Mouse (Mus musculus) heart, embryonic 14.5 days (tissue): ENCODE results near the gene Olfr455. TPM values are rescaled to one million over a fixed set of nuclear protein-coding genes. Genes with fewer than 3 reads are reported as not detected.

Experiments
- ATAC-seq: fragments of 200-750 bp; cut with Nextera tagmentation; 2 replicates; pipeline ENCODE4 v1.8.0; 2017; ENCODE audit warnings: low read depth, moderate TSS enrichment; ENCODE audit not compliant: insufficient number of reproducible peaks, insufficient read depth, low FRiP score
- H3K27ac ChIP-seq, 2 experiments: fragments of 200-500 bp in 1 of 2; fragments of 300-500 bp in 1 of 2; sonication (generic) in 1 of 2; replicated peaks in 1 of 2; 2 replicates each; pipeline ENCODE4 v1.5.1; 2012 to 2014; ENCODE audit warnings: low read depth in 2 of 2, low read length in 2 of 2, control low read depth in 1 of 2, mild to moderate bottlenecking in 1 of 2, mixed read lengths in 1 of 2; ENCODE audit not compliant: control insufficient read depth in 1 of 2, insufficient read depth in 1 of 2
- H3K27me3 ChIP-seq: fragments of 300-500 bp; sonication (generic); 2 replicates; pipeline ENCODE4 v1.6.1; 2014; ENCODE audit warnings: mild to moderate bottlenecking, low read length, control low read depth; ENCODE audit not compliant: control insufficient read depth, insufficient read depth
- H3K36me3 ChIP-seq: fragments of 300-500 bp; sonication (generic); 2 replicates; pipeline ENCODE4 v1.6.1; 2014; ENCODE audit warnings: mild to moderate bottlenecking, control low read depth, low read length, mixed read lengths; ENCODE audit not compliant: control insufficient read depth, insufficient read depth
- H3K4me1 ChIP-seq, 2 experiments: fragments of 200-500 bp in 1 of 2; fragments of 300-500 bp in 1 of 2; sonication (generic) in 1 of 2; 2 replicates each; pipeline ENCODE4 v1.6.1; 2012 to 2014; ENCODE audit warnings: low read length in 2 of 2, control low read depth in 1 of 2, mixed read lengths in 1 of 2; ENCODE audit not compliant: control insufficient read depth in 2 of 2, insufficient read depth in 2 of 2
- H3K4me2 ChIP-seq: fragments of 300-500 bp; sonication (generic); 2 replicates; pipeline ENCODE4 v1.6.1; 2014; ENCODE audit warnings: mild to moderate bottlenecking, low read length
- H3K4me3 ChIP-seq, 2 experiments: fragments of 200-500 bp in 1 of 2; fragments of 300-500 bp in 1 of 2; sonication (generic) in 1 of 2; 2 replicates each; pipeline ENCODE4 v1.5.1; 2012 to 2014; ENCODE audit warnings: low read length in 2 of 2, mild to moderate bottlenecking in 2 of 2, control low read depth in 1 of 2, low read depth in 1 of 2, moderate library complexity in 1 of 2; ENCODE audit not compliant: control insufficient read depth in 1 of 2, insufficient read depth in 1 of 2
- H3K9ac ChIP-seq: fragments of 300-500 bp; sonication (generic); 2 replicates; pipeline ENCODE4 v1.6.1; 2014; ENCODE audit warnings: mild to moderate bottlenecking, low read length
- H3K9me3 ChIP-seq: fragments of 300-500 bp; sonication (generic); 2 replicates; pipeline ENCODE4 v1.6.1; 2016; ENCODE audit warnings: low read length, control low read depth; ENCODE audit not compliant: control insufficient read depth
- WGBS: fragments of 180-500 bp; shearing (Covaris S2); extraction: QIAGEN DNeasy Blood & Tissue Kit; methylation state at CpG from one replicate; pipeline ENCODE4 v1.1.7; 2014; 5-methylcytosine and 5-hydroxymethylcytosine counted together
- polyA plus RNA-seq: library from polyadenylated mRNA; unstranded; fragments of >200 nt; fragmentation: Nextera tagmentation; extraction: Ambion mirVana; gene quantifications from 2 replicates; pipeline ENCODE4 v1.2.1, GENCODE M21; 2014

The Olfr455 gene
- polyA plus RNA-seq, 1 experiment from 2014 or later, result not detected

DNA sequence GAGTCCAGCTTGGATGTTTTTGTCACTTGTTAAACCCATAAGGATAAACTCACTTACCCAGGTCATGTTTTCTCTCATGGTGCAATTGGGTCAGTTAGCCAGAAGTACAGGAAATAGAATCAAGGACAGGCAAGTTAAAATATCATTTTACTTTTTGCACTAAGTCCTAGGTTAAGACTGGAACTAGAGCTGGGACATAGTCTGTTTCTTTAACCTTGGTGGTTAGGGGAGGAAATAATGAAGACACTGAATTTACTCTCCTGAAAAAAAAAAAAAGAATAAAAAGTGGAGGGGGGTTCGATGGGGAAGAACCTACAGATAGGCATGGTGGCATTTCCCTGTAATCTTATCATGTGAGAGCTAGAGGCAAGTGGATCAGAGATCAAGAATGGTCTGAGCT, 60.3 kb downstream of the Olfr455 start, which contains the start of gene Olfr456:
Gene Olfr456, minus strand, starts transcription at position 101 of the 400 bp plus-strand sequence.
- Histone ChIP-seq H3K4me1 (no peaks in the 10 kb centered on the region), H3K4me2 (no peak within 1 kb of the TSS), H3K36me3 (no peaks in the 10 kb centered on the region), H3K9ac (no peak within 1 kb of the TSS), H3K9me3 (no peaks in the 10 kb centered on the region), H3K27me3 (no peaks in the 10 kb centered on the region), H3K4me3 (no peak within 1 kb of the TSS), H3K27ac (no peak within 1 kb of the TSS)
- WGBS, result 66% methylated on average over 1 of the region's 1 CpGs
- ATAC-seq, result no peak

Other genes with a start within 250 kb of the Olfr455 start
- 0.14 and 0.20 TPM in 2 replicates for gene Fam131b, start 222.9 kb downstream of the Olfr455 start, polyA plus RNA-seq
- gene Zyx, start 198.0 kb downstream of the Olfr455 start, polyA plus RNA-seq, result 167 and 173 TPM in 2 replicates
- 0.96 and 1.1 TPM in 2 replicates for gene Epha1, start 174.3 kb downstream of the Olfr455 start, polyA plus RNA-seq
- not detected in 2 replicates for gene Tas2r143, start 147.3 kb downstream of the Olfr455 start, polyA plus RNA-seq
- not detected in 2 replicates for gene Tas2r135, start 142.2 kb downstream of the Olfr455 start, polyA plus RNA-seq
- not detected in 2 replicates for gene Tas2r126, start 113.1 kb downstream of the Olfr455 start, polyA plus RNA-seq
- gene Olfr458, start 82.4 kb downstream of the Olfr455 start, polyA plus RNA-seq, result not detected in 2 replicates
- gene Olfr457, start 71.3 kb downstream of the Olfr455 start, polyA plus RNA-seq, result 0.07 TPM in 1 of 2 replicates, not detected in the other
- gene Olfr456, start 60.4 kb downstream of the Olfr455 start, polyA plus RNA-seq, result not detected in 2 replicates
- 0.08 TPM in 1 of 2 replicates, not detected in the other for gene Tcaf3, start 50.1 kb upstream of the Olfr455 start, polyA plus RNA-seq
- 1.4 and 1.6 TPM in 2 replicates for gene Tcaf2, start 97.7 kb upstream of the Olfr455 start, polyA plus RNA-seq
- gene Tcaf1, start 162.5 kb upstream of the Olfr455 start, polyA plus RNA-seq, result 50.9 and 52.2 TPM in 2 replicates
- not detected in 2 replicates for gene Olfr453, start 191.8 kb upstream of the Olfr455 start, polyA plus RNA-seq
- gene Olfr38, start 208.8 kb upstream of the Olfr455 start, polyA plus RNA-seq, result not detected in 2 replicates
- gene Olfr452, start 237.5 kb upstream of the Olfr455 start, polyA plus RNA-seq, result not detected in 2 replicates